Mouse (Mus musculus) monocyte, adult 5-6 weeks (primary cell): ENCODE results near the gene Tmem97. TPM values are rescaled to one million over a fixed set of nuclear protein-coding genes. Genes with fewer than 3 reads are reported as not detected.

ENCODE experiments used
- total RNA-seq: library from RNA; stranded (forward); fragments of 200-1000, 200-491, 200-594 nt; gene quantifications from 3 replicates; pipeline ENCODE4 v1.2.3, GENCODE M21; 2017

The Tmem97 gene
- total RNA-seq, 1 experiment from 2014 or later, result 6.2 TPM

Other genes with a start within 250 kb of the Tmem97 start
- gene Spag5, start 249.2 kb downstream of the Tmem97 start, total RNA-seq, result 0.64 to 3.1 TPM (median 1.4 TPM) in 3 replicates
- 0.78 to 8.6 TPM (median 1.3 TPM) in 3 replicates for gene Aldoc, start 227.8 kb downstream of the Tmem97 start, total RNA-seq
- gene Pigs, start 222.4 kb downstream of the Tmem97 start, total RNA-seq, result 17.5 to 25.1 TPM (median 18.5 TPM) in 3 replicates
- 88.0 to 122 TPM (median 99.7 TPM) in 3 replicates for gene Unc119, start 207.3 kb downstream of the Tmem97 start, total RNA-seq
- not detected in 3 replicates for gene Foxn1, start 164.2 kb downstream of the Tmem97 start, total RNA-seq
- gene Slc13a2, start 128.6 kb downstream of the Tmem97 start, total RNA-seq, result not detected in 3 replicates
- 0.38 to 0.58 TPM in 2 of 3 replicates, not detected in the other for gene Slc46a1, start 85.1 kb downstream of the Tmem97 start, total RNA-seq
- gene Sarm1, start 53.0 kb downstream of the Tmem97 start, total RNA-seq, result 0.78 TPM in 1 of 3 replicates, not detected in the others
- not detected in 3 replicates for gene Vtn, start 51.7 kb downstream of the Tmem97 start, total RNA-seq
- gene Sebox, start 47.3 kb downstream of the Tmem97 start, total RNA-seq, result not detected in 3 replicates
- gene Tmem199, start 38.6 kb downstream of the Tmem97 start, total RNA-seq, result 23.4 to 38.7 TPM (median 34.2 TPM) in 3 replicates
- gene Poldip2, start 38.6 kb downstream of the Tmem97 start, total RNA-seq, result 18.0 to 27.4 TPM (median 21.5 TPM) in 3 replicates
- 5.4 to 8.8 TPM (median 8.3 TPM) in 3 replicates for gene Tnfaip1, start 14.4 kb downstream of the Tmem97 start, total RNA-seq
- 133 to 162 TPM (median 149 TPM) in 3 replicates for gene Ift20, start 14.4 kb downstream of the Tmem97 start, total RNA-seq
- gene Nlk, start 146.6 kb upstream of the Tmem97 start, total RNA-seq, result 22.7 to 69.9 TPM (median 36.2 TPM) in 3 replicates
- 12.4 to 22.2 TPM (median 16.4 TPM) in 3 replicates for gene Ccnq, start 201.0 kb upstream of the Tmem97 start, total RNA-seq